Mouse (Mus musculus) CD4-positive, CD25-positive, alpha-beta regulatory T cell, adult 2 months (primary cell): ENCODE results near the gene Trp53i13.

Source experiments
- DNase-seq: peaks from one replicate; pipeline ENCODE4 v3.0.0-alpha.2; 2012; ENCODE audit warnings: low read depth, low spot score

Trp53i13 gene

DNA sequence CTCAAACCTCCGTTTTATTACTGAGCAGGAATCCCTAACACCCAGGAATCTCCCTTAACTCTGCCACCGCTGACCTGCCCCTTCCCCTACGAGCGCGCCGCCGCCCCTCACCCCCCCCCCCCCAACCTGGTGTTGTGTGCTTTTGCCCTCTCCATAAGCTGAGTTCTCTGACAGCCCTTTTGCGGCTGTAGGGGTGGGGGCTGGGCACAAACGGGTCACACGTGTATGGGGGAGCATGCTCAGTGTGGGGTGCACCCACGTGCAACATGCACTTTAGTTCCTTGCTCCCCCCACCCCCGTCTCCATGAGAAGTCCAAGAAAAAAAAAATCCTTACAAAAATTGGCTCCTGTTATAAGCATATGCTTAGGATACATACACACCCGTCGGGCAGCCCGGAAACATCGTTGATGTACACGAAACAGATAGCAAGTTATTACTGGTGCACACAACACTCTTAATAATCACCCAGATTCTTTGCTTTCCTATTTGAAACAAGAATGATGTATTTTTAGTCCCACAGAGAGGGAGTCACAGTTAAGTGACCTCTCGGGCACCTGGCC, 23.4 kb downstream of the Trp53i13 start:
- DNase-seq = peak; percentile 57

DNA sequence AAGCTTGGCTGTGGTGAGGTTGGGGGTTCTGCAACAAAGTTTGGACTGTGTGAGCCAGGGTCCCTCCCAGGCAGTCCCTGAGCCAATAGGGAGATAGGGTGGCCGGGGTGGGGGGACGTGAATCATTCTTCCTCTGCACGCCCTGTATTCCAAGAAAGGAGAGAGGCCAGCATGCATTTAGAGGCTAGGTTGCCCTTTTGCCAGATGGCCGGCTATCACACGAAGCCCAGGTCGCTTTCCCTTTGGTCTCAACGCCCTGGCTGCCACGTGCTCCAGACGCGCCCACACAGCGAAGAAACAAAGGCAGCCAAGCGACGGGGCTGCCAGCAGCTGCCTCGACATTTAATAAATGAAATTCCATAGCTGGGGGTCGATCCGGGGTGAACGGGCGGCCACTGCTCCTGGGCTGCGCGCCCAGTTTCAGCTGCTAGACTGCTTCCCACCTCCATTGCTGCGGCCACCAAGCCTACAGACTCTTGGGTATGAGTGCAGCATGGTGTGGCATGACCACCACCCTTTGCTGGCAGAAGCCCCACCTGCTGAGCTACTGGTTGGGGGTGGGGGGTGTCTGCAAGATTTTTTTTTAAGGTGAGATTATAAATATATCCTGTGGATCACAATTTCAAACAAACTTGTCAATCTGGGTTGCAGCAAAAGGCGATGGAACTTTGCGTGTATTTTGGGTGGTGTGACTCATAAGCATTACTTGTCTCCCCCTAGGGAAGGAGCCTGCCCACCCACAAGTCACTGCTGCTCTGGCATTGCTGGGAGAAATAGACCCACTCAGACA, 24.1 kb downstream of the Trp53i13 start:
- DNase-seq = peak; percentile 38

DNA sequence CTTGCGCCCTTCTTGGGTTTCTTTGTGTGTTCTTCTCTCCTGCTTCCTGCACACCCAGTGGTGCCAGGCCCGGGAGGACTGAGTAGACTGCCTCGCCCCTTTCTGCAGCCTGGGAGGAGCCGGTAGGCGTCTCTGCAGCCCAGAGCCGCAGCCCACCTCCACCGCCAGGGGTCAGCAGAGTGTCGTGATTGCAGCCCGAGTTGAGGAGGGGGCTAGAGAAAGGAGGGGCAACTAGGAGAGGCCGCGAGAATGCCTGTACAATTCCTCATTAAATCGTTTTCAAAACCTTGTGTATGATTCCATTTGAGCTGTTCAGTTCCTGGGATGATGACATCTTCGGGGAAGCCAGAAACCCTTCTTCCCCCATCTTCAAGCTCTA, 24.7 kb downstream of the Trp53i13 start:
- DNase-seq = peak; percentile 93

DNA sequence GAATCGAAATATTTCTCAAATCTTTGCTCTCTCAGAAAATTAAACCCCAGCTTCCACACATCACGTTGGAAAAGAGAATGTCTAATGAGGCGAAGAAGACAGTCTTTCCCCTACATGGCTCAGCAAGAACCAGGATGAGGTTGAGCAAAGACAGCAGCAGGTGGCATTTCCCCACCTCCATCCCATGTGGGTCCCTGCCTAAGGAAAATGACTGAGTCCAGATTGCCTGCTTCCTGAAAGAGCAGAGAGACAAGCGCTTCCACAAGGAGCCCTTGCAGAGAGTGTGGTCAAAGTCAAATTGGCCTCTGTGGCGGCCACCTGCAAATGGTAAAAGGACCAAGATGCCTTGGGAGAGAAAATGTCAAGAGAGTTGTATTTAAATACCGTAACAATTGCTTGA, 25.3 kb downstream of the Trp53i13 start:
- no peak for DNase-seq

DNA sequence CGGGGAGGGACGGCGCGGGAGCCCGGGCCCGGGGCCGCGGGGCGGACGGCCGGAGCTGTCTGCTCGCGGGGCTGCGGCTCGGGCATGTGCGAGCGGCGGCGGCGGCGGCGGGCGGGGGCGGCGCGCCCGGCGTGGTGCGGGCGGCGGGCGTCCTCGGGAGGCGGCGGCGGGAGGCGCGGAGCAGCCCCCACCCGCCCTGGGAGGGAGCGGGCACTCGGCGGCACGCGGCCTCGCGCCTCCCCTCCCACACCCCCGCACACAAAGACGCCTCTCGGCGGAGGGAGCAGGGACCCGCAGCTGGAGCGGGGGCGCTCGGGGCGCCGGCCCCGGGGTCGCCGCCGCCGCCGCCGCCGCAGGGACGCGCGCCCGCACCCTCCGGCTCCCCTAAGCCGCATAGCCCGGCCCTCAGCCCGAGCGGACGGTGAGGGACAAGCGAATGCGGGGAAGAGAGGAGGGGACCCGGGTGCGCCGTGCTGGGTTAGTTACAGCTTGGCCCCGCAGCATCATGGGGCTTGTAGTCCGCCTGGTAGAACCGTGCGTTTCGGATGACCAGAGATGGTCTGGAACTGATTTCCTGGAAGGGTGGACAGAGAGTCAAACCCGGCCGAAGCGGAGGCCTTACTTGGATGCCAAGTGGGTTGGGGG, 26.1 kb downstream of the Trp53i13 start, which contains the start of gene Ankrd13b:
Gene Ankrd13b (minus strand): TSS at position 88 of the 645 bp plus-strand sequence.
- DNase-seq = peak; percentile 62

DNA sequence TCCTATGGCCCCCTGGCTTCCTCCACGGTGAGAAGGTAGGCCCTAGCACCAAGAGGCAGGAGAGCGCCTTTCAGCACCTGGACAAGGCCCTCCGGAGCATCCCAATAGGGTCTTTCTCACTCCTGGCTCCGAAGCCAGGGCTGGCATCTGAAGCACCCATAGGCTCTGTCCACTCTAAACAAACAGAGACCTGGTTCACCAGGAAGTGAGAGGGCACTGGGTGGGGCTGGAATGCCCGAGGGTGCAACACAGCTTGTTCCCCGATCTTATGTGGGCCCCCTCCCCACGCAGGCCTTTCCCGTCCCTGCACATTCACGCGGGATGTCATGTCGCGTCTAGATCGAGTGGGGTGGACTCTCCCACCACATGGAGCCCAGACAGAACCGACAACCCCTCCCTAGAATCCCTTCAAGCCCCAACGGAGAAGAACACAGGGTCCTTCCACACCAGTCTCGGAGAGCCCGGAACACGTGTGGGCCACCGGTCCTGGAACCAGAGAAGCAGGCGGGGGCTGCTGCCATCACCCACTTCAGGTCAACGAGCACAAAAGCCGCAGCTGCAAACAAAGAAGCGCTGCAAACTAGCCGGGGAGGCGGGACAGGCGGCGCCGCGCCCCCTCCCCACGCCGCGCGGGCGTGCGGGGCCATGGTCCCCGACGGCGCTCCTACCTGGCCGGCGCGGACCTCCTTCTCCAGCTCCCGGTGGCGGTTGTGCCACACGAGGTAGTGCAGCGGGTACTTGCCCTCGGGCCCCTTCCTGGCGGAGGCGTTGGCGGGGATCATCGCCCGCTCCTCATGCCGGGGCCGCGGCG, 26.8 kb downstream of the Trp53i13 start:
- peak; percentile 48 for DNase-seq

DNA sequence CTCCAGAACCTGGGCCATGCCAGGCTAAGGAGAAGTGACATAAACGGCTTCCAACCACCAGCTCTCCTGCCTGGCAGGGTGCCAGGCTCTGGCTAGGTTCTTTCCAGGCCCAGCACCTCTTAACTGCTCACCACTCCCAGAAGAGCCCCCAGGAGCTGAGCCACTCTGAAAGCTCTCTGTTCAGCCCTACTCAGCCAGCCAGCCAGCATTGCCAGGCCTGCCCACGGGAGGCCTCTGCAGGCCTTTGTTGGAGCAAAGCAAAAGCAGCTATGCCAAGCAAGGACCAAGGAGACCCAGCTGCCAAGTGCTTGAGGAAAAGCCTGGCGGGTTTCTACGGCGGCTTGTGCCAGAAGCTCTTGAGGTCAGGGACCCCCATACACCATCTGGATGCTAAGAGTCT, 29.0 kb downstream of the Trp53i13 start:
- no peak for DNase-seq

DNA sequence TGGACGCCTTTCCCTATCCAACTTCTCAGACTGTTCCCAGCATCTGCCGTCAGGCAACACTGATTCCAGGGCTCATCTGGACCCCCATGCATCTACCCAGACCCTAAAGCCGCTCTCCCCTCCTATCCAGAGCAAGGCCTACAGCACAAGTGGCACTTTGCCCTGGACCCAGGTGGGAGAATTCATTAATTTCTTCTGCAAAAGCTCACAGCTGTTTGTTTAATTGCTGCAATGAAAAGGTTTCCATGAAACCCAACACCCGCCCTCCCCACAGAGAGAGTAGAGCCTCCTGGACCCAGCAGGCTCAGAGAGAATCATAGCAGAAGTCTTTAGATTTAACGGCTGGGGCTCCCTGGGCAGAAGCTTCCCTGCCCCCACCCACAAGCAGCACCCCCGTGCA, 30.6 kb downstream of the Trp53i13 start:
- DNase-seq = no peak

DNA sequence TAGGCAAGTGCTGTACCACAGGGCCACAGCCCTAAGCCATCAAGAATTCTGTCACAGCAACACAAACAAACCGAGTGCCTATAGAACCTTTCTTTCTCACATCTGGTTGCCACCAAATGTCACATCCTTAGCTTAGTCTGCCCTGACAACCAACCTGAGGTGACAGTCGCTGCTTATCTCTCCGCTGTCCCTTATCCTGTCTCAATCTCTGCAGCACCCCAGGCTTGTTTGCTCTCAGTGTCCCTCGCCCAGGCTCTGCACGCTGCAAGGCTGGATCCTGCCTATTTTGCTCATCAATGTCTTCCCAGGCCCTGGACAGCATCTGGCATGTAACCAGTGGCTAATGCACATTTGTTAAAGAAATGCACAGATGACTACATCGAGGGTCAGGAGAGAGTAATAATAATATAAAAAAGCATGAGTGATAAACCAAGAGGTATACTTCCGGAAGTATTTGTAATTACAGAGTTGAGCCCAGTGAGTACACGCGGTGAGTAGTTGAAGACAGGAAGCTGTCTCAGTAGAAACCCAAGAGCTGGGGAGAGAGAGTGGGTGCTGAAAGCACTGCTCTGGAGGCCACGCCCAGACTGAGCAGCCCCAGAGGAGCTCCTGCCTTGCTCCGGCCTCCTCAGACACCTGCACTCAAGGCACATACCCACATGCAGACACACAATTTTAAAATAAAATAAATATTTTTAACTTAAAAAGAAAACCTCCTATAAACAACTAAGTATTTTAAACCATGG, 32.1 kb downstream of the Trp53i13 start:
- DNase-seq = peak; percentile 85

DNA sequence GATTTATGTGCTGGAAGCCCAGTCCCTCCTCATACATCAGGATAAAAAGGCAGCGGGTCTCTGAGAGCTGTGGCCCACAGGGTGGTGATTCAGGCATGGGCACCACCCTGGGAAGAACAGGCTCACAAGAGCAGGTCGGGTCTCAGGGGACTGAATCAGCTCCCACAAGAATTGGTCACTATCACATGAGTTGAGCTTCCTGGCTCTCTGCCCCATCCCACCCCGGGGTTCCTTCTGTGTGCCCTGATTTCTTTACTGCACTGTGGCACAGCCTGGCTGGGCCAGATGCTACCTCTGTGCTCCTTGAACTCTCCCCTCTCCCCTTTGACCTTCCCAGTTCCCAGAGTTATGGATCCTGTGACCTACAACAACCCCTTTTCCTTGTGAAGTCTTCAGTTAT, 32.7 kb downstream of the Trp53i13 start:
- DNase-seq = no peak

DNA sequence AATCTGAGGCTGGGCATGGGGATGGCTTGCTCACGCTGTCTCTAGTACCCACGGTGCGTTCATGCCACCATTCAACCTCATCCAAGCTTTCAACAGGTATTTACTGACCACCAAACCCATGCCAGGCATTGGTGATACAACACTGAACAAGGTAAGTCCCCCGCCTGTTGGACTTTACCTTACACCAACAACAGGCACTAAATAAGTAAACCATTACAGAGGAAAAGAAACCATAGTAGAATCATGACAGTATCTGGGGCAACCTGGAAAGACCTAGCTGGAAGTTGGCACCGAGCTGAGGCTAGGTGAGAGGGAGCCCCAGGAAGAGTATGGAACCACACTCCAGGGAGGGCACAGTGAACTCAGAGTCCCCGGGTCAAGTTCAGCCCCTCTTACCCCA, 38.9 kb downstream of the Trp53i13 start:
- DNase-seq = no peak

DNA sequence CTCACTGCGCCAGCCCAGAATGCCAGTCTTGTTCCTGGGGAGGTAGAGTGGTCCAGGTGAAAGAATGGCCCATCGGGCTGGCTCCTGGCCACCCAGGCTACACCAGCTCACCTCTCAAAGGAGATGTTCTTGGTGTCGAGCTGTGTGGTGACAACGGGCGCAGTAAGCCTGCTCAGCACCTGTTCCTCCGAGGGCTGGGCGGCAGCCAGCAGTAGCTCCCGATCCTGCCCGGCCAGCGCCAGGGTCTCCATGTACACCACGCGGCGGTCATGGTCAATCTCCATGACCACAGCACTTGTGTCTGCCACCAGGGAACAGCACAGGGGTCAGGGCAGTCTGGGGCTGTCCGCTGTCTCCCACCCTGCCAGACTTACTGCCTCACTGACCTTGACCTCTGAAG, 39.6 kb downstream of the Trp53i13 start:
- no peak for DNase-seq

DNA sequence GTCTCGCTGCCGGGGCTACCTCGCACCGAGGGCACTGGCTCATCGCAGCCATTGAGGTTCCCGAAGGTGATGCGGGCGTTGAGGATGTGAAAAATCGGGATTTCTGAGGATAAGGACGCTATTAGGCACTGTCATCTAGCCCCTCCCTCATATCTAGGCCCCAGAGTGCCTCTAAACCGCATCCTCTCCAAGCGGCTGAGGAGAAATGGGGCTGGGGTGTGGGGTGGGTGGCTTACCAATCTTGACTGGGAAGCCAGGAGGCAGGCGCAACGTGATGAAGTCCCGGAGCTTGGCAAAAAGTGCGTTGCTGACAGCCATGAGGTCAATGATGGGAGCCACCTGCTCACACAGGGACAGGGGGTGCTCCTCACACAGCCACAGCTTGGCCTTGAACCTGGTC, 43.0 kb downstream of the Trp53i13 start:
- no peak for DNase-seq

DNA sequence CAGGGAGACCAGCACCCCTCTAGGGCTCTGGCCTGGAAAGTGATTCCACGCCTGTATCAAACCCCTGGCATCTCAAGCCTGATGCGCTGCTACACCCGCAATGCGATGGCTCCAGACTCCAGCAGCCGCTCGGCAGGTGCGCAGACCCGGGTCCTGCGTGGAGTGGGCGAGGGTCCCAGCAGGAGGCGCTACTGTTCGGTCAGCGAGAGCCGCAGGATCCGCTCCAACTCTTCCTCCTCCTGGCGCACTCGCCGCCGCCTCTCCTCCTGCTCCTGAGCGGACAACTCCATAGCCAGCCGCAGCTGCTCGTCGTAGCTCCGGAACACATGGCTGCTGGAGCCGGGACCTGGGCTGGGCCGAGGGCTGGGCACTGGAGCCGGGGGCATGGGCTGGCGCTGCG, 44.4 kb downstream of the Trp53i13 start:
- DNase-seq = no peak

DNA sequence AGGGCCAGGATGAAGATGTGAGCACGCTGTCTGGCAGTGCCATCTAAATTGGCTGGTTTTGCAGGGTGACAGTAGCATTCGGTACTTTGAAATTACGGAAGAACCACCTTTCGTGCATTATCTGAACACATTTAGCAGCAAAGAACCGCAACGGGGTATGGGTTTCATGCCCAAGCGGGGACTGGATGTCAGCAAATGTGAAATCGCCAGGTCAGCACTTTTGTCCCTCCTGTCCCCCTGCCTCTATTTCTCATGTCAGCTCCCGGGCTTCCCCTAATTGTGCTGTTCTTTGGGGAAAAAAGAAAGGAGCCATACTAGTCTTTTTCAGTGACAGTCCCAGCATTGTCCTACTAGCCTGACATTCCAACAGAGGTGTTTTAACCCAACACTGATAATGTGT, 47.4 kb downstream of the Trp53i13 start:
- no peak for DNase-seq

DNA sequence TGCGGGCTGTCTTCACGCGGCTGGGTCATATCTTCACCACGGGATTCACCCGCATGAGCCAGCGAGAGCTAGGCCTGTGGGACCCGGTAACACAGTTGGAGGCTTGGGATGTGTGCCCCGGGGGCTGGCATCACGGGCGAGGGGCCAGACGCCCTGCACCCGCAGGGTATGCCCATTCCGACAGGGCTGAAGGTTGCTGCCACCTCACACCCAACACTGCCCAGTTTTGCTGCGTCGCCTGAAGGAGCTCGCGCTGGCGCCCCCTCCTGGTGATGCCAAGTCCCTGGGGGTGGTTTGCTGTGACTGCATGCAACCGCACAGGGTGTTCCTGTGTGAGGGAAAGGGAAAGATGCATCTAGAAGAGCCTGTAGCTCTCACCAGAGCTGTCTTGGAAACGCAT, 48.0 kb downstream of the Trp53i13 start:
- DNase-seq = peak; percentile 92

DNA sequence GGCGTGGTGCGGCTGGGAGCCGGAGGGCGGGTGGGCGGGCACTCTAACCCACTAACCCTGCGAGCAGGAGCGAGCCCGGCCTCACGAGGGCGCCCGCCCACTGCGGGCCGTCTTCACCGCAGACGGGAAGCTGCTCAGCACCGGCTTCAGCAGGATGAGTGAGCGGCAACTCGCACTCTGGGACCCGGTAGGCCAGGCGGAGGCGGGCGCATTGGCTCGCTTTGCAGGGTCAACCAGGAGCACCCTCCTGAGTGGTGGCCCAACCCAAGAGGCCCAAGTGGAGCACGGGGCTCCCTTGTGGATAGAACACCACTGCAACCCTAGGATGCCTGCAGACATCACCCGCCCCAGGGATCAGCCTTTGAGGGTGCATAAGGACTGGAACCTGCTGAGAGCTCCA, 48.6 kb downstream of the Trp53i13 start:
- peak; percentile 92 for DNase-seq

DNA sequence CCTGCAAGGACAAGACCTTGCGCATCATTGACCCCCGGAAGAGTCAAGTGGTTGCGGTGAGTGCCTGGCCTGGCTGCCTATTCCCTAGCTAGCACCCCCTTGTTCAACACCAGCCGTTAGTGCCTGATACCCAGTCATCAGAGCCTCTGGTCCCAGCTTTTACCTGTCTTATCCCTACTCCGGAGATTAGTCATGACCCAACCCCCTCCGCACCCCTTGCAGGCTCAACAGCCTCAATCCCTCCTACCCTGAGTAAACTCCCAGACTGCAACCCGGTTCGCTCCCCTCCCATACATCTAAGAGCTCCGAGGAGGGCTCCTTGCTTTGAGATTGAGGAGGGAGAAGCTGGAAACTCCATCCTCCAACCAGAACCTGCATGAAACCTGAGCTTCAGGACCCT, 49.2 kb downstream of the Trp53i13 start:
- DNase-seq = no peak

DNA sequence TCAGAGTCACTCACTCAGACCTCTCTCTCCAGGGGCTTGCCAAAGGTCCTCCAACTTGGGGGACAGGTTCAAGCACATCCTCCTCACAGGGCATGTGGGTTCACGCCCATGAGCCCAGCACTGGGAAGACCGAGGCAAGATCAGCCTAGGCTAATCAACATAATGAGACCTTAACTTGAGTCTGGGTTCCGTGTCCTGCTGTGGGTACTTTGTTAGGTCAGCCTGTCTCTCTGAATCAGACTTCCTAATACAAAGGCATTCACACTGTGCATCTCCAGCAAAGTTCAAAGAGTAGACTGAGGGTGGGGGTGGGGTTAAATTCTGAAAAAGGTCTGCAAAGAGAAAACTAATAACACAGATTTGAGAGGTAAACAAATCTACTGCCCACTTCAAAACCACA, 50.7 kb downstream of the Trp53i13 start:
- no peak for DNase-seq

DNA sequence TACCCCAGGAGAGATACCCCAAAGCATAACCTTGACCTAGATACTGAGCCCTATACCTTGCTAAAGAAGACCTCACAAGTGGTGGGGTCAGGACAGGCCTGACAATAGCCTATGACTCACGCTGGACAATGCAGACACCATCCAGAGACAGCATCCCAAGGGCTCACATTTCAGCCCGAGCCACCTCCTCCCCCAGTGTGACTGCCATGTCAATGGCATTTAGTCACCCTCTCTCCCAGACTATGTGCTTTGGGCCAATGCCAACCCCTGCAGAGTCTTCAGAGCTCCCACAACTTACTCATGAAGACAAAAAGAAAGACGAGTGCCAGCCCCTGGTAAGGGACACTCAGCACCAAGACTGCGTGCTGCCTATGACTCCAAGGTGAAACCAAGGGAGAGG, 51.1 kb downstream of the Trp53i13 start:
- no peak for DNase-seq

DNA sequence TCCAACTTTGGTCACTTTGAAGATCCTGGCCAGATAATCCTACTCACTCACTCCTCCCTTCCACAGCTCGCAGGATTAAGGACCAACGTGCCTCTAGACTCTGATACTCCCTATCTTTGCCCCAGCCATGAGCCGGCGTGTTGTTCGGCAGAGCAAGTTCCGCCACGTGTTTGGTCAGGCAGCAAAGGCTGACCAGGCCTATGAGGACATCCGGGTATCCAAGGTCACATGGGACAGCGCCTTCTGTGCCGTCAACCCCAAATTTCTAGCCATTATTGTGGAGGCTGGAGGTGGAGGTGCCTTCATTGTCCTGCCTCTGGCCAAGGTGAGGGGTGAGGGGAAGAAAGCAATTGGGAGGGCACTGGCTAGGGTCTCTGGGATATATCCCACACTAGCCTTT, 52.0 kb downstream of the Trp53i13 start:
- no peak for DNase-seq

DNA sequence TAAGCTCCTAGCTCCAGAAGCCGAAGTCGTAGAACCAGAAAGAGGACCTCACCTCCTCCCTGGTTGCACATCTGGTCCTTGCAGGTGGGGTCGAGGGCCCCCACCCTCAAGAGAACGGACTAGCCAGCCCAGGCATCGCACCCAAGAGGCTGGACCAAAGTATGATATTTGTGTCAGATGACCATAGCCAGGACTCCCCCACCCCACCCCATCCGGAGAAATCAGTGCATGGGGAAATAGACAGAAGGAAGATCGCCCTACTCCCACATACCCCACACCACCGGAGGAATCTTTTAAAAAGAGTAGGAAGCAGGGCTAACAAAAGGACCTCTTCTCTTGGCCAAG, 52.7 kb downstream of the Trp53i13 start:
- DNase-seq = no peak
